Mouse (Mus musculus): Measurements from ENCODE around the gene Dhrs13. TPM values are rescaled to one million over a fixed set of nuclear protein-coding genes. Genes with fewer than 3 reads are reported as not detected.
"Not testable (repeated sequence)": the region's sequence is repeated elsewhere in the genome, so short reads cannot be mapped to it uniquely, and the experiment has no call there.

The Dhrs13 gene
- polyA plus RNA-seq, 1 experiment from 2014 or later, result 20.5 TPM

GRCm38 (mm10) chr11:78048637-78049036 lies 16.6 kb downstream of the Dhrs13 start:
- H3K36me3 ChIP-seq, result peaks cover 31% of the 10 kb centered on the region
- WGBS, result 96% methylated on average over 4 of the region's 4 CpGs
- not testable (repeated sequence) for H3K4me1 ChIP-seq; H3K9ac ChIP-seq; ATAC-seq (ENCODE audit: insufficient number of reproducible peaks, insufficient read depth, low FRiP score, low TSS enrichment, low read depth); H3K4me2 ChIP-seq; H3K27ac ChIP-seq; H3K9me3 ChIP-seq; H3K27me3 ChIP-seq; H3K4me3 ChIP-seq

- Histone ChIP-seq H3K27ac (no peak overlapping the region), H3K9me3 (no peaks in the 10 kb centered on the region), H3K36me3 (peaks cover 69% of the 10 kb centered on the region), H3K9ac (no peak overlapping the region), H3K4me1 (no peaks in the 10 kb centered on the region), H3K4me3 (no peak overlapping the region), H3K27me3 (no peaks in the 10 kb centered on the region), H3K4me2 (no peak overlapping the region)
- 90% methylated on average over 8 of the region's 8 CpGs for WGBS
- ATAC-seq (ENCODE audit: insufficient number of reproducible peaks, insufficient read depth, low FRiP score, low TSS enrichment, low read depth), result no peak
Observed at GRCm38 (mm10) chr11:78053078-78053477, 21.0 kb downstream of the Dhrs13 start.

GRCm38 (mm10) chr11:78056946-78057345 lies 24.9 kb downstream of the Dhrs13 start:
- H3K27me3 ChIP-seq, result no peaks in the 10 kb centered on the region
- no peaks in the 10 kb centered on the region for H3K9me3 ChIP-seq
- H3K27ac ChIP-seq, result no peak overlapping the region
- WGBS, result 85% methylated on average over 8 of the region's 8 CpGs
- H3K9ac ChIP-seq, result no peak overlapping the region
- no peak overlapping the region for H3K4me3 ChIP-seq
- no peak for ATAC-seq (ENCODE audit: insufficient number of reproducible peaks, insufficient read depth, low FRiP score, low TSS enrichment, low read depth)
- peaks cover 67% of the 10 kb centered on the region for H3K36me3 ChIP-seq
- no peaks in the 10 kb centered on the region for H3K4me1 ChIP-seq
- H3K4me2 ChIP-seq, result no peak overlapping the region

- Histone ChIP-seq H3K4me1 (no peaks in the 10 kb centered on the region), H3K27ac (no peak overlapping the region), H3K4me2 (no peak overlapping the region), H3K4me3 (no peak overlapping the region), H3K27me3 (no peaks in the 10 kb centered on the region), H3K9ac (no peak overlapping the region), H3K36me3 (peaks cover 45% of the 10 kb centered on the region), H3K9me3 (no peaks in the 10 kb centered on the region)
- WGBS, result 59% methylated on average over 9 of the region's 9 CpGs
- no peak; the same call in 1 of the 2 replicates for ATAC-seq (ENCODE audit: insufficient number of reproducible peaks, insufficient read depth, low FRiP score, low TSS enrichment, low read depth)
Observed at GRCm38 (mm10) chr11:78059833-78060757, 28.0 kb downstream of the Dhrs13 start.

- Histone ChIP-seq H3K36me3 (peaks cover 25% of the 10 kb centered on the region), H3K27me3 (no peaks in the 10 kb centered on the region), H3K4me2 (no peak overlapping the region), H3K4me3 (no peak overlapping the region), H3K9me3 (no peaks in the 10 kb centered on the region), H3K4me1 (no peaks in the 10 kb centered on the region), H3K9ac (no peak overlapping the region), H3K27ac (no peak overlapping the region)
- WGBS, result 89% methylated on average over 1 of the region's 1 CpGs
- no peak for ATAC-seq (ENCODE audit: insufficient number of reproducible peaks, insufficient read depth, low FRiP score, low TSS enrichment, low read depth)
Observed at GRCm38 (mm10) chr11:78062563-78062962, 30.5 kb downstream of the Dhrs13 start.

GRCm38 (mm10) chr11:78065906-78066305 lies 33.8 kb downstream of the Dhrs13 start:
- 56% methylated on average over 2 of the region's 2 CpGs for WGBS
- Histone ChIP-seq H3K27ac (no peak overlapping the region), H3K36me3 (no peaks in the 10 kb centered on the region), H3K4me2 (no peak overlapping the region), H3K4me3 (no peak overlapping the region), H3K9me3 (no peaks in the 10 kb centered on the region), H3K9ac (no peak overlapping the region), H3K27me3 (no peaks in the 10 kb centered on the region), H3K4me1 (no peaks in the 10 kb centered on the region)
- ATAC-seq (ENCODE audit: insufficient number of reproducible peaks, insufficient read depth, low FRiP score, low TSS enrichment, low read depth), result no peak

- Histone ChIP-seq H3K36me3 (peaks cover 1% of the 10 kb centered on the region), H3K9ac (no peak overlapping the region)
Observed at GRCm38 (mm10) chr11:78066641-78067040, 34.6 kb downstream of the Dhrs13 start.

GRCm38 (mm10) chr11:78067566-78067965 lies 35.5 kb downstream of the Dhrs13 start:
- Histone ChIP-seq H3K36me3 (peaks cover 10% of the 10 kb centered on the region), H3K4me3 (no peak overlapping the region), H3K9ac (no peak overlapping the region), H3K27me3 (no peaks in the 10 kb centered on the region), H3K27ac (no peak overlapping the region), H3K4me1 (no peaks in the 10 kb centered on the region), H3K4me2 (no peak overlapping the region), H3K9me3 (no peaks in the 10 kb centered on the region)
- WGBS, result 71% methylated on average over 5 of the region's 5 CpGs
- ATAC-seq (ENCODE audit: insufficient number of reproducible peaks, insufficient read depth, low FRiP score, low TSS enrichment, low read depth), result no peak

More at GRCm38 (mm10) chr11:78066641-78067040, 34.6 kb downstream of the Dhrs13 start:
- Histone ChIP-seq H3K4me3 (no peak overlapping the region), H3K9me3 (no peaks in the 10 kb centered on the region), H3K27ac (no peak overlapping the region), H3K4me2 (no peak overlapping the region), H3K4me1 (no peaks in the 10 kb centered on the region), H3K27me3 (no peaks in the 10 kb centered on the region)
- ATAC-seq (ENCODE audit: insufficient number of reproducible peaks, insufficient read depth, low FRiP score, low TSS enrichment, low read depth), result no peak
- 71% methylated on average over 2 of the region's 2 CpGs for WGBS

- H3K27me3 ChIP-seq, result no peaks in the 10 kb centered on the region
- no peaks in the 10 kb centered on the region for H3K4me1 ChIP-seq
- ATAC-seq (ENCODE audit: insufficient number of reproducible peaks, insufficient read depth, low FRiP score, low TSS enrichment, low read depth), result no peak
- H3K9me3 ChIP-seq, result no peaks in the 10 kb centered on the region
- no peak overlapping the region for H3K4me2 ChIP-seq
- peaks cover 24% of the 10 kb centered on the region for H3K36me3 ChIP-seq
- no peak overlapping the region for H3K9ac ChIP-seq
- no peak overlapping the region for H3K4me3 ChIP-seq
- 82% methylated on average over 5 of the region's 5 CpGs for WGBS
- H3K27ac ChIP-seq, result no peak overlapping the region
Observed at GRCm38 (mm10) chr11:78069130-78069529, 37.0 kb downstream of the Dhrs13 start.

GRCm38 (mm10) chr11:78069646-78070045 lies 37.6 kb downstream of the Dhrs13 start:
- Histone ChIP-seq H3K4me2 (no peak overlapping the region), H3K9me3 (no peaks in the 10 kb centered on the region), H3K9ac (no peak overlapping the region), H3K36me3 (peaks cover 29% of the 10 kb centered on the region), H3K27me3 (no peaks in the 10 kb centered on the region), H3K4me1 (no peaks in the 10 kb centered on the region), H3K4me3 (no peak overlapping the region), H3K27ac (no peak overlapping the region)
- 84% methylated on average over 6 of the region's 6 CpGs for WGBS
- ATAC-seq (ENCODE audit: insufficient number of reproducible peaks, insufficient read depth, low FRiP score, low TSS enrichment, low read depth), result no peak

- Histone ChIP-seq H3K27ac (no peak overlapping the region), H3K4me2 (no peak overlapping the region), H3K4me1 (no peaks in the 10 kb centered on the region), H3K9me3 (no peaks in the 10 kb centered on the region), H3K27me3 (no peaks in the 10 kb centered on the region), H3K36me3 (peaks cover 52% of the 10 kb centered on the region), H3K4me3 (no peak overlapping the region), H3K9ac (no peak overlapping the region)
- ATAC-seq (ENCODE audit: insufficient number of reproducible peaks, insufficient read depth, low FRiP score, low TSS enrichment, low read depth), result no peak
- WGBS, result 79% methylated on average over 5 of the region's 5 CpGs
Observed at GRCm38 (mm10) chr11:78071938-78072337, 39.9 kb downstream of the Dhrs13 start.

GRCm38 (mm10) chr11:78072425-78073130 lies 40.5 kb downstream of the Dhrs13 start:
- no peak overlapping the region for H3K9ac ChIP-seq
- H3K36me3 ChIP-seq, result peaks cover 58% of the 10 kb centered on the region
- ATAC-seq (ENCODE audit: insufficient number of reproducible peaks, insufficient read depth, low FRiP score, low TSS enrichment, low read depth), result no peak

More at GRCm38 (mm10) chr11:78072425-78073130, 40.5 kb downstream of the Dhrs13 start:
- Histone ChIP-seq H3K9me3 (no peaks in the 10 kb centered on the region), H3K27ac (no peak overlapping the region), H3K27me3 (no peaks in the 10 kb centered on the region), H3K4me2 (no peak overlapping the region), H3K4me3 (no peak overlapping the region), H3K4me1 (no peaks in the 10 kb centered on the region)
- 23% methylated on average over 6 of the region's 6 CpGs for WGBS

Data from embryonic facial prominence, embryonic 13.5 days (tissue).